In the genomic region with DNA sequence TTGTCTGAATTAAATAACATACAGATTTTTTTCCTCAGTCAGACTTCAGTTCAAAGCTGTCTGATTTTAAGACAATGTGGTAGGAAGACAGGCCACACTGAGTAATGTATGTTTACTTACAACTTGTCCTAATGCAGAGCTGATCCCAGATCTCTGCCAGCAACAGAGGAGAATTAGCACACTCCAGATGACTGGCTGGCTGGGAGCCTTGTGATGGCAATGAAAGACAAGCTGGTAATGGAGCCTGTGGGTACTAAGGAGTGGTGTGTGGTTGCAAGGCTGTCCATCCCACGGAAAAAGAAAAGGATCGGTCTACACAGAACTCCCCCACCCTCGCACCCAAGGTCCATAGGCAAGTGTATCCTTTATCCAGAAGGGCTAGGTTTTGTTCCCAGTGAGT, we compare ENCODE assay signal across 19 mouse cellular contexts. TPM values are rescaled to one million over a fixed set of nuclear protein-coding genes. Genes with fewer than 3 reads are reported as not detected.
DNase-seq lines count a peak whose midpoint lies in the region; ATAC-seq and TF ChIP-seq lines count a peak whose summit lies in the region.
"Had no signal": no experiment of that assay in that cellular context is flagged by ENCODE, and none has a peak within 500 bp of the region (broad histone marks: within the 10 kb centered on the region; RNA-seq: fewer than 3 reads in every experiment).

No protein-coding gene starts in this region.

- 77% methylated on average over 3 of the region's 3 CpGs for WGBS in hindbrain, postnatal 0 days
- WGBS in hindbrain, embryonic 16.5 days: 80% methylated on average over 3 of the region's 3 CpGs
- WGBS in liver, embryonic 11.5 days: 78% methylated on average over 3 of the region's 3 CpGs

- no peaks in the 10 kb centered on the region for H3K4me1 ChIP-seq in hindbrain, postnatal 0 days (ENCODE audit: insufficient read depth, low read length)
- H3K4me1 ChIP-seq in hindbrain, embryonic 16.5 days (ENCODE audit: control insufficient read depth, insufficient read depth, low read depth, low read length): peaks cover 8% of the 10 kb centered on the region
- peaks cover 7% of the 10 kb centered on the region for H3K4me1 ChIP-seq in liver, embryonic 11.5 days (replicated peaks; ENCODE audit: control insufficient read depth, insufficient read depth, low read length)

- H3K36me3 ChIP-seq in hindbrain, postnatal 0 days (ENCODE audit: insufficient read depth, low read length): no peaks in the 10 kb centered on the region
- no peaks in the 10 kb centered on the region for H3K36me3 ChIP-seq in hindbrain, embryonic 16.5 days (ENCODE audit: control insufficient read depth, insufficient read depth, low read length)
- no peaks in the 10 kb centered on the region for H3K36me3 ChIP-seq in liver, embryonic 11.5 days (ENCODE audit: control insufficient read depth, insufficient read depth, low read length)
- H3K36me3 ChIP-seq: hindbrain, embryonic 10.5 days had no signal

- no peak overlapping the region for H3K4me2 ChIP-seq in hindbrain, postnatal 0 days (ENCODE audit: low read depth, low read length)
- no peak overlapping the region for H3K4me2 ChIP-seq in hindbrain, embryonic 16.5 days (ENCODE audit: low read length)
- H3K4me2 ChIP-seq in liver, embryonic 11.5 days: no peak overlapping the region

- no peak overlapping the region for H3K27ac ChIP-seq in hindbrain, postnatal 0 days
- no peak overlapping the region for H3K27ac ChIP-seq in hindbrain, embryonic 16.5 days (ENCODE audit: low read depth, low read length)
- peak overlapping the region; percentile 71 for H3K27ac ChIP-seq in layer of hippocampus, adult 2 months
- no peak overlapping the region for H3K27ac ChIP-seq in liver, embryonic 11.5 days (ENCODE audit: low read depth, low read length)
- H3K27ac ChIP-seq: hindbrain, embryonic 10.5 days; kidney, postnatal 0 days had no signal

- TF ChIP-seq CTCF in hindbrain, postnatal 0 days (IDR thresholded peaks at IDR 0.05; ENCODE audit: low read depth): no peak
- no peak for TF ChIP-seq CTCF in layer of hippocampus, adult 2 months (conservative IDR thresholded peaks at IDR 0.05)

- ATAC-seq in hindbrain, postnatal 0 days: no peak
- no peak for ATAC-seq in hindbrain, embryonic 16.5 days
- ATAC-seq in liver, embryonic 11.5 days (replicated peaks; ENCODE audit: low FRiP score): no peak
- ATAC-seq: CD4-positive, CD25-positive, alpha-beta regulatory T cell, adult 4 months; midbrain, embryonic 16.5 days had no signal

- no peaks in the 10 kb centered on the region for H3K27me3 ChIP-seq in hindbrain, postnatal 0 days (ENCODE audit: insufficient read depth, low read length)
- H3K27me3 ChIP-seq in hindbrain, embryonic 16.5 days (replicated peaks; ENCODE audit: control insufficient read depth, insufficient read depth, low read length): no peaks in the 10 kb centered on the region
- H3K27me3 ChIP-seq in liver, embryonic 11.5 days (replicated peaks; ENCODE audit: control insufficient read depth, insufficient read depth, low read length): no peaks in the 10 kb centered on the region

- no peak overlapping the region for H3K9ac ChIP-seq in hindbrain, postnatal 0 days (replicated peaks; ENCODE audit: low read length)
- no peak overlapping the region for H3K9ac ChIP-seq in hindbrain, embryonic 16.5 days (ENCODE audit: low read depth, low read length)
- no peak overlapping the region for H3K9ac ChIP-seq in liver, embryonic 11.5 days (ENCODE audit: low read depth, low read length)

- DNase-seq in cerebellum, postnatal 10 days: peak; percentile 75 to 82
- no peak for DNase-seq in cerebellum, adult 11-12 months
- DNase-seq in hindbrain, postnatal 0 days (ENCODE audit: low spot score): peak; percentile 38
- DNase-seq in 3T3-L1 (ENCODE audit: low read depth, low spot score): peak; percentile 14
- peak; percentile 47 to 66 for DNase-seq in layer of hippocampus, adult 2 months (ENCODE audit: low spot score in 2 of 2)
- no peak for DNase-seq in retina, postnatal 1 day
- no peak for DNase-seq in liver, embryonic 11.5 days (ENCODE audit: low spot score)
- DNase-seq: adrenal gland, postnatal 36 days; cerebellum, adult 9-11 months; embryo, embryonic 11 days; gastrocnemius, postnatal 36 days; kidney, adult 18-20 months; lung, postnatal 14 days; thymus, postnatal 36 days had no signal

- no peak overlapping the region for H3K4me3 ChIP-seq in hindbrain, postnatal 0 days (ENCODE audit: low read length)
- no peak overlapping the region for H3K4me3 ChIP-seq in hindbrain, embryonic 16.5 days (ENCODE audit: low read length)
- H3K4me3 ChIP-seq in layer of hippocampus, adult 2 months: no peak overlapping the region
- H3K4me3 ChIP-seq in liver, embryonic 11.5 days (ENCODE audit: low read depth, low read length): no peak overlapping the region
- H3K4me3 ChIP-seq: hindbrain, embryonic 10.5 days had no signal

- no peaks in the 10 kb centered on the region for H3K9me3 ChIP-seq in hindbrain, postnatal 0 days (ENCODE audit: low read length)
- H3K9me3 ChIP-seq in hindbrain, embryonic 16.5 days (ENCODE audit: control insufficient read depth, low read length): no peaks in the 10 kb centered on the region
- H3K9me3 ChIP-seq in liver, embryonic 11.5 days (ENCODE audit: control insufficient read depth, low read length): no peaks in the 10 kb centered on the region
- H3K9me3 ChIP-seq: hindbrain, embryonic 10.5 days had no signal

RNA-seq across cellular contexts. Expression of a gene that starts 25.0 kb away (rescaled TPM):
- total RNA-seq in hindbrain, postnatal 0 days (2014; rRNA removed): 67.2 and 120 TPM in 2 replicates
- polyA plus RNA-seq in hindbrain, postnatal 0 days (2015; fragmentation: Nextera tagmentation; extraction: Ambion mirVana): 107 and 108 TPM in 2 replicates
- polyA plus RNA-seq in hindbrain, embryonic 16.5 days (2015; fragmentation: Nextera tagmentation; extraction: Ambion mirVana): 93.8 and 94.8 TPM in 2 replicates
- 10 to 100 TPM; 34.9 to 39.8 TPM for total RNA-seq in layer of hippocampus, adult 2 months (2021)
- polyA plus RNA-seq in liver, embryonic 11.5 days (2014; fragmentation: Nextera tagmentation; extraction: Ambion mirVana): 121 and 130 TPM in 2 replicates

RNA-seq across cellular contexts. Expression of a gene that starts 59.9 kb away (rescaled TPM):
- 17.1 and 18.3 TPM in 2 replicates for total RNA-seq in hindbrain, postnatal 0 days (2014; rRNA removed)
- polyA plus RNA-seq in hindbrain, postnatal 0 days (2015; fragmentation: Nextera tagmentation; extraction: Ambion mirVana): 9.3 and 9.5 TPM in 2 replicates
- polyA plus RNA-seq in hindbrain, embryonic 16.5 days (2015; fragmentation: Nextera tagmentation; extraction: Ambion mirVana): 20.4 and 23.7 TPM in 2 replicates
- total RNA-seq in layer of hippocampus, adult 2 months (2021): 10 to 100 TPM; 14.8 to 19.1 TPM
- polyA plus RNA-seq in liver, embryonic 11.5 days (2014; fragmentation: Nextera tagmentation; extraction: Ambion mirVana): 10.1 and 11.6 TPM in 2 replicates

Comparison
In these comparisons a context has a peak if more than half of its experiments do, and no peak if none do; other contexts are left out.
1. DNase-seq: peak in cerebellum, postnatal 10 days (2 of 2), hindbrain, postnatal 0 days (single experiment), 3T3-L1 (single experiment) and layer of hippocampus, adult 2 months (2 of 2); none in cerebellum, adult 11-12 months (single experiment), retina, postnatal 1 day (single experiment) and liver, embryonic 11.5 days (single experiment).